ENCODE assay signal across 9 mouse cellular contexts in the genomic region with DNA sequence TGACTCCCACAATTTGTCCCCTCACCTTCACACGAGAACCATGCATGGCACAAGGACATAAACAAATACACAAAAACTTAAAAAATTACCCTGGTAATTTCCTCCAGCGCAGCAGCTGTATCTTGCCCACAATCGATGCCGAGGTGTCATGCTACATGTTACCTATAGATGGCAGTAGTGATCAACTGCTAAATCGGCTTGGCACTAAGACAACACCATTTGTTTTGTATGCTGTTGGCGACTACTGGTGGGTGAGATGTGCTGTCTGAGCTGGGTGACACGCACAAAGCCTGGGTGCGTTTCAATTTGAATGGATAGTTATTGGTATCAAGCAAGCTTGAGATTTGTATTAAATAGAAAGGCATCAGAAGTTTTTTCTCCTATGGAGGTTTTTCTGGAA. TPM values are rescaled to one million over a fixed set of nuclear protein-coding genes. Genes with fewer than 3 reads are reported as not detected.
DNase-seq lines count a peak whose midpoint lies in the region; ATAC-seq lines count a peak whose summit lies in the region.
"Had no signal": no experiment of that assay in that cellular context is flagged by ENCODE, and none has a peak within 500 bp of the region (broad histone marks: within the 10 kb centered on the region; RNA-seq: fewer than 3 reads in every experiment).

No protein-coding gene starts in this region.

- H3K4me1 ChIP-seq in limb, embryonic 13.5 days = no peaks in the 10 kb centered on the region
- H3K4me1 ChIP-seq: heart, embryonic 15.5 days had no signal

- H3K4me2 ChIP-seq in limb, embryonic 13.5 days (replicated peaks) = no peak overlapping the region
- H3K4me2 ChIP-seq: heart, embryonic 15.5 days had no signal

- ATAC-seq in limb, embryonic 13.5 days (ENCODE audit: low FRiP score, low read depth) = peak; percentile 19; the same call in 1 of the 2 replicates
- ATAC-seq in monocyte, adult 5-6 weeks (replicated peaks; ENCODE audit: insufficient number of reproducible peaks, low FRiP score, low TSS enrichment, poor library complexity, severe bottlenecking) = peak; percentile 55

- peaks cover 14% of the 10 kb centered on the region for H3K9me3 ChIP-seq in limb, embryonic 13.5 days
- H3K9me3 ChIP-seq: heart, embryonic 15.5 days had no signal

- no peak overlapping the region for H3K27ac ChIP-seq in limb, embryonic 13.5 days
- H3K27ac ChIP-seq: heart, embryonic 15.5 days had no signal

- peak; percentile 76 for DNase-seq in CD4-positive helper T cell, adult 2 months (ENCODE audit: low read depth, low spot score)
- DNase-seq in NIH3T3 (ENCODE audit: low read depth) = peak; percentile 70
- DNase-seq in cerebellum, postnatal 36 days = peak; percentile 16 to 49
- DNase-seq in frontal cortex, postnatal 25 days (ENCODE audit: low spot score in 2 of 2) = peak; percentile 26 to 49
- peak; percentile 68 for DNase-seq in kidney, adult 9 months
- DNase-seq in thymus, postnatal 0 days (ENCODE audit: low spot score) = peak; percentile 87

- no peaks in the 10 kb centered on the region for H3K36me3 ChIP-seq in limb, embryonic 13.5 days
- H3K36me3 ChIP-seq: heart, embryonic 15.5 days had no signal

- no peak overlapping the region for H3K9ac ChIP-seq in limb, embryonic 13.5 days
- H3K9ac ChIP-seq: heart, embryonic 15.5 days had no signal

- no peaks in the 10 kb centered on the region; the same call in 1 of the 2 replicates for H3K27me3 ChIP-seq in limb, embryonic 13.5 days

- H3K4me3 ChIP-seq in limb, embryonic 13.5 days = no peak overlapping the region
- H3K4me3 ChIP-seq: heart, embryonic 15.5 days had no signal

- 11% methylated on average over 8 of the region's 8 CpGs for WGBS in limb, embryonic 13.5 days

RNA-seq across cellular contexts. Expression of a gene that starts 32.4 kb away (rescaled TPM):
- polyA plus RNA-seq in limb, embryonic 13.5 days (2015; fragmentation: Nextera tagmentation; extraction: Ambion mirVana) = 1.5 and 1.7 TPM in 2 replicates
- total RNA-seq in monocyte, adult 5-6 weeks (2017) = 0.29 TPM in 1 of 3 replicates, not detected in the others
- polyA plus RNA-seq in thymus, postnatal 0 days (2015; fragmentation: Nextera tagmentation; extraction: Ambion mirVana) = 1.7 TPM in 2 replicates

Comparison
In these comparisons a context has a peak if more than half of its experiments do, and no peak if none do; other contexts are left out.
1. DNase-seq: peak in every context shown above with its lines; median percentile 87 in thymus, postnatal 0 days; 76 in CD4-positive helper T cell, adult 2 months; 70 in NIH3T3; 68 in kidney, adult 9 months; 38 in frontal cortex, postnatal 25 days; 32 in cerebellum, postnatal 36 days.